Mouse (Mus musculus): Measurements from ENCODE around the gene Lrtm1. TPM values are rescaled to one million over a fixed set of nuclear protein-coding genes. Genes with fewer than 3 reads are reported as not detected.
A peak's percentile ranks its signal among the peaks of the same experiment; 100 is the strongest.

Lrtm1 gene
- total and polyA plus RNA-seq, 2 experiments = 10.2 to 11.0 TPM

GRCm38 (mm10) chr14:29028391-29029106, 10.5 kb downstream of the Lrtm1 start:
- no peaks in the 10 kb centered on the region for H3K27me3 ChIP-seq (ENCODE audit: control insufficient read depth, insufficient read depth, low read length)
- no peak overlapping the region for H3K4me3 ChIP-seq (ENCODE audit: insufficient read depth, low read depth, low read length)
- no peaks in the 10 kb centered on the region for H3K79me2 ChIP-seq (ENCODE audit: control insufficient read depth, insufficient read depth, low read length)
- 89% methylated on average over 6 of the region's 6 CpGs for WGBS
- H3K4me1 ChIP-seq (ENCODE audit: control insufficient read depth, insufficient read depth, low read length) = no peaks in the 10 kb centered on the region
- no peaks in the 10 kb centered on the region for H3K36me3 ChIP-seq (ENCODE audit: control insufficient read depth, insufficient read depth, low read length)
- H3K9ac ChIP-seq (ENCODE audit: low read depth, low read length) = no peak overlapping the region
- no peak for TF ChIP-seq POLR2A (IDR thresholded peaks at IDR 0.05; ENCODE audit: extremely low read depth, insufficient read depth, low read length)
- TF ChIP-seq CTCF (IDR thresholded peaks at IDR 0.05; ENCODE audit: low read depth, low read length) = no peak
- no peak for DNase-seq (ENCODE audit: extremely low read depth, low read depth, low spot score)
- H3K27ac ChIP-seq (replicated peaks; ENCODE audit: insufficient read depth, low read depth, low read length) = no peak overlapping the region

DNA sequence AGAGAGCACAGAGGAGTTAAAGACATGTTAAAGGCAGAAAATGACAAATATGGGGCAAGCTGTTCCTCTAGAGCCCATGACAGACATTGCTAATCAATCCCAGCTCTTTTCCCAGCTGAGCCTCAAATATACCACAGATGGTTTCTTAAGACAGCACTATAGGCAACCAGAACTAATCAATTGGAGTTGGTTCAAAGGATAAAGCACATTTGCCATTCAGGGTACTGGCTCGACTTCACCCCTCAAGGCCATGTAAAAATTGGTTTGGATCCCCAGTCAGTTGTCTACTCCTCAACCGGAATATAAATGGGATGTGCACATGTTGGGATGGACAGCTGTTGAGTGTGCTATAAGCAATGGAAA, 11.1 kb downstream of the Lrtm1 start:
- H3K79me2 ChIP-seq (ENCODE audit: control insufficient read depth, insufficient read depth, low read length) = no peaks in the 10 kb centered on the region
- 91% methylated on average over 2 of the region's 2 CpGs for WGBS
- no peaks in the 10 kb centered on the region for H3K36me3 ChIP-seq (ENCODE audit: control insufficient read depth, insufficient read depth, low read length)
- TF ChIP-seq POLR2A (IDR thresholded peaks at IDR 0.05; ENCODE audit: extremely low read depth, insufficient read depth, low read length) (no peak), CTCF (IDR thresholded peaks at IDR 0.05; ENCODE audit: low read depth, low read length) (no peak)
- no peak overlapping the region for H3K27ac ChIP-seq (replicated peaks; ENCODE audit: insufficient read depth, low read depth, low read length)
- no peaks in the 10 kb centered on the region for H3K27me3 ChIP-seq (ENCODE audit: control insufficient read depth, insufficient read depth, low read length)
- no peak overlapping the region for H3K4me3 ChIP-seq (ENCODE audit: insufficient read depth, low read depth, low read length)
- DNase-seq (ENCODE audit: extremely low read depth, low read depth, low spot score) = no peak
- no peak overlapping the region for H3K9ac ChIP-seq (ENCODE audit: low read depth, low read length)
- H3K4me1 ChIP-seq (ENCODE audit: control insufficient read depth, insufficient read depth, low read length) = no peaks in the 10 kb centered on the region

DNA sequence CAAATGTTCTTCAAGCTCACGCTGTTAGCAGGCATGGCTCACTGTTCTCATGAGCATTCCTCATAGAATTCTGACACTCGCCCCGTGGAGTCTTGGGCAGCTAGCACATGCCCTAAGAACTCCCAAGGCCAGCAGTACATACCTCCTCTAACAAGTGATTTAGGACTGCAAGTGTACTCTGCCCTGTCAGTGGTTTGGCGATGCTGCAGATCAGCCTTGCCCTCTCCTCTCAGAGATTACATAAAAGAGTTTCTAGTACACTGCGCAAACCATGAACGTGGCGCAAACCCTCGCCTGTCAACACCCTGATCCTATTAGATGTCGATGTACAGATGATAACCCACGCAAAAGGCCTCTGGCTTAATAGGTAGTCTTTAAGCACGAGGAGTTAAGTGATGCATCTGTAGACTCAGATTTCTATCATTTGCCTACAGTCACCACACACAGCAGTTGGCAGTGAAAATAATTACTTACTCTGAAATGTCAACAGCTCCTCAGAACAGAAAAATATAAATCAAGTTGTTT, 11.9 kb downstream of the Lrtm1 start:
- WGBS = 74% methylated on average over 11 of the region's 11 CpGs
- Histone ChIP-seq H3K36me3 (ENCODE audit: control insufficient read depth, insufficient read depth, low read length) (no peaks in the 10 kb centered on the region), H3K4me3 (ENCODE audit: insufficient read depth, low read depth, low read length) (no peak overlapping the region), H3K9ac (ENCODE audit: low read depth, low read length) (no peak overlapping the region), H3K27ac (replicated peaks; ENCODE audit: insufficient read depth, low read depth, low read length) (no peak overlapping the region), H3K27me3 (ENCODE audit: control insufficient read depth, insufficient read depth, low read length) (no peaks in the 10 kb centered on the region), H3K4me1 (ENCODE audit: control insufficient read depth, insufficient read depth, low read length) (no peaks in the 10 kb centered on the region), H3K79me2 (ENCODE audit: control insufficient read depth, insufficient read depth, low read length) (no peaks in the 10 kb centered on the region)
- peak; percentile 75 for DNase-seq (ENCODE audit: extremely low read depth, low read depth, low spot score)
- TF ChIP-seq POLR2A (IDR thresholded peaks at IDR 0.05; ENCODE audit: extremely low read depth, insufficient read depth, low read length) = no peak
- TF ChIP-seq CTCF (IDR thresholded peaks at IDR 0.05; ENCODE audit: low read depth, low read length) = no peak

- H3K4me3 ChIP-seq (ENCODE audit: insufficient read depth, low read depth, low read length) = no peak overlapping the region
- no peaks in the 10 kb centered on the region for H3K79me2 ChIP-seq (ENCODE audit: control insufficient read depth, insufficient read depth, low read length)
- WGBS = 78% methylated on average over 9 of the region's 9 CpGs
- H3K9ac ChIP-seq (ENCODE audit: low read depth, low read length) = no peak overlapping the region
- DNase-seq (ENCODE audit: extremely low read depth, low read depth, low spot score) = peak; percentile 77
- no peaks in the 10 kb centered on the region for H3K36me3 ChIP-seq (ENCODE audit: control insufficient read depth, insufficient read depth, low read length)
- H3K4me1 ChIP-seq (ENCODE audit: control insufficient read depth, insufficient read depth, low read length) = no peaks in the 10 kb centered on the region
- TF ChIP-seq CTCF (IDR thresholded peaks at IDR 0.05; ENCODE audit: low read depth, low read length) (no peak), POLR2A (IDR thresholded peaks at IDR 0.05; ENCODE audit: extremely low read depth, insufficient read depth, low read length) (no peak)
- no peaks in the 10 kb centered on the region for H3K27me3 ChIP-seq (ENCODE audit: control insufficient read depth, insufficient read depth, low read length)
- no peak overlapping the region for H3K27ac ChIP-seq (replicated peaks; ENCODE audit: insufficient read depth, low read depth, low read length)
Measured at GRCm38 (mm10) chr14:29030519-29030918, 12.5 kb downstream of the Lrtm1 start.

GRCm38 (mm10) chr14:29031858-29032395, 13.9 kb downstream of the Lrtm1 start:
- TF ChIP-seq POLR2A (IDR thresholded peaks at IDR 0.05; ENCODE audit: extremely low read depth, insufficient read depth, low read length) (no peak), CTCF (IDR thresholded peaks at IDR 0.05; ENCODE audit: low read depth, low read length) (no peak)
- H3K27me3 ChIP-seq (ENCODE audit: control insufficient read depth, insufficient read depth, low read length) = no peaks in the 10 kb centered on the region
- no peak overlapping the region for H3K9ac ChIP-seq (ENCODE audit: low read depth, low read length)
- WGBS = 91% methylated on average over 1 of the region's 1 CpGs
- H3K27ac ChIP-seq (replicated peaks; ENCODE audit: insufficient read depth, low read depth, low read length) = no peak overlapping the region
- H3K4me3 ChIP-seq (ENCODE audit: insufficient read depth, low read depth, low read length) = no peak overlapping the region
- DNase-seq (ENCODE audit: extremely low read depth, low read depth, low spot score) = no peak
- H3K79me2 ChIP-seq (ENCODE audit: control insufficient read depth, insufficient read depth, low read length) = no peaks in the 10 kb centered on the region
- H3K4me1 ChIP-seq (ENCODE audit: control insufficient read depth, insufficient read depth, low read length) = no peaks in the 10 kb centered on the region
- H3K36me3 ChIP-seq (ENCODE audit: control insufficient read depth, insufficient read depth, low read length) = no peaks in the 10 kb centered on the region

- Histone ChIP-seq H3K4me1 (ENCODE audit: control insufficient read depth, insufficient read depth, low read length) (no peaks in the 10 kb centered on the region), H3K79me2 (ENCODE audit: control insufficient read depth, insufficient read depth, low read length) (no peaks in the 10 kb centered on the region), H3K4me3 (ENCODE audit: insufficient read depth, low read depth, low read length) (no peak overlapping the region), H3K27ac (replicated peaks; ENCODE audit: insufficient read depth, low read depth, low read length) (no peak overlapping the region), H3K36me3 (ENCODE audit: control insufficient read depth, insufficient read depth, low read length) (no peaks in the 10 kb centered on the region), H3K27me3 (ENCODE audit: control insufficient read depth, insufficient read depth, low read length) (no peaks in the 10 kb centered on the region), H3K9ac (ENCODE audit: low read depth, low read length) (no peak overlapping the region)
- WGBS = 83% methylated on average over 5 of the region's 5 CpGs
- DNase-seq (ENCODE audit: extremely low read depth, low read depth, low spot score) = no peak
- no peak for TF ChIP-seq POLR2A (IDR thresholded peaks at IDR 0.05; ENCODE audit: extremely low read depth, insufficient read depth, low read length)
- no peak for TF ChIP-seq CTCF (IDR thresholded peaks at IDR 0.05; ENCODE audit: low read depth, low read length)
Measured at GRCm38 (mm10) chr14:29038246-29038645, 20.2 kb downstream of the Lrtm1 start.
